Mouse (Mus musculus) CH12.LX (cell line): ENCODE results near the gene Frat2. TPM values are rescaled to one million over a fixed set of nuclear protein-coding genes. Genes with fewer than 3 reads are reported as not detected.

Experiments used
- DNase-seq: peaks from one replicate; pipeline ENCODE4 v3.0.0-alpha.2; 2013; ENCODE audit errors: extremely low read depth
- H3K27ac ChIP-seq: 2 replicates; pipeline ENCODE4 v1.5.1; 2012; ENCODE audit warnings: low read depth, mild to moderate bottlenecking, control low read depth, moderate library complexity; ENCODE audit not compliant: insufficient read depth
- H3K27me3 ChIP-seq: replicated peaks from 2 replicates; pipeline ENCODE3; 2012; ENCODE audit warnings: inconsistent platforms
- H3K36me3 ChIP-seq, 2 experiments: replicated peaks in 1 of 2; 2 replicates each; pipeline versions ENCODE3 to v1.6.1; 2012; ENCODE audit warnings: inconsistent platforms in 1 of 2, low read length in 1 of 2, mild to moderate bottlenecking in 1 of 2, mixed read lengths in 1 of 2, moderate library complexity in 1 of 2; ENCODE audit not compliant: control insufficient read depth in 1 of 2, insufficient read depth in 1 of 2
- H3K4me1 ChIP-seq, 2 experiments: 2 replicates each; pipeline ENCODE4 v1.6.1; 2012; ENCODE audit warnings: inconsistent platforms in 1 of 2, moderate library complexity in 1 of 2; ENCODE audit not compliant: insufficient read depth in 2 of 2, control insufficient read depth in 1 of 2
- H3K4me2 ChIP-seq: 2 replicates; pipeline ENCODE4 v1.6.1; 2012; ENCODE audit warnings: low read depth, mild to moderate bottlenecking, control low read depth; ENCODE audit not compliant: poor library complexity, insufficient read depth, severe bottlenecking
- H3K4me3 ChIP-seq, 3 experiments: fragments of 150-350 bp in 1 of 3; sonication (generic) in 1 of 3; replicated peaks in 1 of 3; 2 replicates each; pipeline versions ENCODE3 to v1.5.1; 2011 to 2012; ENCODE audit warnings: low read depth in 2 of 3, low read length in 2 of 3, mild to moderate bottlenecking in 2 of 3, moderate library complexity in 2 of 3, control low read depth in 1 of 3, improper control_type of control experiment in 1 of 3, inconsistent platforms in 1 of 3, mixed read lengths in 1 of 3; ENCODE audit not compliant: poor library complexity in 1 of 3
- H3K79me2 ChIP-seq: replicated peaks from 2 replicates; pipeline ENCODE4 v1.6.1; 2012; ENCODE audit warnings: mild to moderate bottlenecking, moderate library complexity; ENCODE audit not compliant: control insufficient read depth, poor library complexity, insufficient read depth, severe bottlenecking; ENCODE audit errors: extremely low read depth
- H3K9ac ChIP-seq: 2 replicates; pipeline ENCODE4 v1.6.1; 2012; ENCODE audit warnings: low read depth, mild to moderate bottlenecking, control low read depth, moderate library complexity; ENCODE audit not compliant: insufficient read depth
- H3K9me3 ChIP-seq: replicated peaks from 2 replicates; pipeline ENCODE3; 2012; ENCODE audit warnings: low read length, inconsistent platforms, mixed read lengths
- CHD2 ChIP-seq: IDR thresholded peaks from 2 replicates; pipeline ENCODE4 v1.6.1; 2011; ENCODE audit warnings: low read length, improper control_type of control experiment
- ELF1 ChIP-seq: IDR thresholded peaks from 2 replicates; pipeline ENCODE4 v1.6.1; 2014; ENCODE audit warnings: low read depth, mild to moderate bottlenecking, inconsistent platforms, low read length, improper control_type of control experiment
- ETS1 ChIP-seq: conservative IDR thresholded peaks from 2 replicates; pipeline ENCODE4 v1.6.1; 2012; ENCODE audit warnings: low read depth, mild to moderate bottlenecking, inconsistent platforms, low read length, improper control_type of control experiment, moderate library complexity
- GABPA ChIP-seq: IDR thresholded peaks from 2 replicates; pipeline ENCODE4 v1.6.1; 2012; ENCODE audit warnings: low read depth, low read length, improper control_type of control experiment, inconsistent platforms; ENCODE audit not compliant: insufficient replicate concordance
- IRF4 ChIP-seq: IDR thresholded peaks from 2 replicates; pipeline ENCODE4 v1.6.1; 2014; ENCODE audit warnings: low read depth, mild to moderate bottlenecking, inconsistent platforms, low read length, improper control_type of control experiment
- JUN ChIP-seq: IDR thresholded peaks from 2 replicates; pipeline ENCODE4 v1.6.1; 2011; ENCODE audit warnings: low read depth, mild to moderate bottlenecking, low read length, improper control_type of control experiment, moderate library complexity; ENCODE audit not compliant: insufficient read depth
- KAT2A ChIP-seq: IDR thresholded peaks from 2 replicates; pipeline ENCODE4 v1.6.1; 2012; ENCODE audit warnings: low read length, improper control_type of control experiment, inconsistent platforms; ENCODE audit not compliant: insufficient replicate concordance
- MYC ChIP-seq: IDR thresholded peaks from 2 replicates; pipeline ENCODE4 v1.6.1; 2011; ENCODE audit warnings: low read depth, mild to moderate bottlenecking, improper control_type of control experiment, low read length
- NRF1 ChIP-seq: IDR thresholded peaks from 2 replicates; pipeline ENCODE4 v1.6.1; 2014; ENCODE audit warnings: low read depth, mild to moderate bottlenecking, inconsistent platforms, low read length, improper control_type of control experiment, moderate library complexity
- PAX5 ChIP-seq: IDR thresholded peaks from 2 replicates; pipeline ENCODE4 v1.6.1; 2012; ENCODE audit warnings: low read length, inconsistent platforms, mixed read lengths
- POLR2A ChIP-seq: IDR thresholded peaks from 2 replicates; pipeline ENCODE4 v1.6.1; 2011; ENCODE audit warnings: low read depth, mild to moderate bottlenecking, improper control_type of control experiment, low read length
- POLR2AphosphoS2 ChIP-seq: IDR thresholded peaks from 2 replicates; pipeline ENCODE4 v1.6.1; 2011; ENCODE audit warnings: low read depth, low read length, improper control_type of control experiment
- USF1 ChIP-seq: IDR thresholded peaks from 2 replicates; pipeline ENCODE4 v1.6.1; 2014; ENCODE audit warnings: low read depth, mild to moderate bottlenecking, inconsistent platforms, low read length, improper control_type of control experiment
- USF2 ChIP-seq: conservative IDR thresholded peaks from 2 replicates; pipeline ENCODE4 v1.6.1; 2011; ENCODE audit warnings: low read depth, low read length, improper control_type of control experiment
- ZC3H11A ChIP-seq: IDR thresholded peaks from 2 replicates; pipeline ENCODE4 v1.6.1; 2012; ENCODE audit warnings: low read depth, mild to moderate bottlenecking, inconsistent platforms, low read length, improper control_type of control experiment
- ZMIZ1 ChIP-seq: IDR thresholded peaks from 2 replicates; pipeline ENCODE4 v1.6.1; 2012; ENCODE audit warnings: low read depth, mild to moderate bottlenecking, inconsistent platforms, low read length, improper control_type of control experiment
- dilution Hi-C: fragments of 300-500 bp; cut with MboI; formaldehyde crosslinking; loops from 2 replicates; pipeline ENCODE4 v1.14.3; 2020; ENCODE audit warnings: low sequenced_read_pairs; ENCODE audit not compliant: extremely low pct_unique_long_range_greater_than_20kb, extremely low pct_ligation_motif_present
- in situ Hi-C: fragments of 300-500 bp; cut with MboI; formaldehyde crosslinking; loops from 3 replicates; pipeline ENCODE4 v1.14.3; 2019; ENCODE audit warnings: low sequenced_read_pairs, low pct_ligation_motif_present, low pct_unique_long_range_greater_than_20kb, mixed read lengths
- polyA plus RNA-seq: library from polyadenylated mRNA; unstranded; fragments of >175 nt; gene quantifications from 2 replicates; pipeline ENCODE4 v1.2.1, GENCODE M21; 2012; ENCODE audit warnings: low read depth; ENCODE audit not compliant: insufficient read length
- total RNA-seq, 2 experiments: library from RNA; depleted of rRNA; stranded (reverse); fragments of 300-350 nt in 1 of 2; fragments of >200 nt in 1 of 2; gene quantifications; 2 replicates each; pipeline ENCODE4 v1.2.3; 2012 to 2014

The Frat2 gene
- total and polyA plus RNA-seq, 3 experiments, result 0.55 to 1.3 (median 1.0) TPM

DNA sequence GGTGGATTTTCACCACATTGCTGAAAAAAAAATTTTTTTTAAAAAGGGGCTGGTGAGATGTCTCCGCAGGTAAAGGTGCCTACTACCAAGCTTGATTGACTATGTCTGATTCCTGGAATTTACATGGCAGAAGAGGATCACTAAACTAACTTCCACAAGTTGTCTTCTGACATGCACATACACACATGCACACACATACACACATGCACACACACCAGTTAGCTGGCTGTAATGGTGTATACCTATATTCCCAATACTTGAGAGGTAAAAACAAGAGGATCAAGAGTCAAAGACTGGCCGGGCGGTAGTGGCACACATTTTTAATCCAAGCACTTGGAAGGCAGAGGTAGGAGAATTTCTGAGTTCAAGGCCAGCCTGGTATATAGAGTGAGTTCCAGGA lies 8.2 kb downstream of the Frat2 start:
- H3K9me3 ChIP-seq, result no peaks in the 10 kb centered on the region
- no peak overlapping the region for H3K4me2 ChIP-seq
- no peak overlapping the region for H3K4me3 ChIP-seq
- H3K27ac ChIP-seq, result no peak overlapping the region
- no peak overlapping the region for H3K9ac ChIP-seq
- H3K36me3 ChIP-seq, result no peaks in the 10 kb centered on the region
- dilution Hi-C loops, result no loop called here
- DNase-seq, result no peak
- no peaks in the 10 kb centered on the region for H3K79me2 ChIP-seq
- in situ Hi-C loops, result loop anchor here (10.0 kb wide), 1 partner anchor 55 kb away; the partner anchor contains the start of gene Rrp12
- H3K4me1 ChIP-seq, result peaks cover 2 to 7% of the 10 kb centered on the region in 2 experiments; a peak in 1 of 4 replicates
- TF ChIP-seq USF1, result no peak
- TF ChIP-seq MYC, result no peak
- TF ChIP-seq GABPA, result no peak
- no peak for TF ChIP-seq NRF1
- no peak for TF ChIP-seq POLR2A
- TF ChIP-seq ELF1, result no peak
- TF ChIP-seq USF2, result no peak
- no peak for TF ChIP-seq POLR2AphosphoS2
- no peak for TF ChIP-seq ETS1
- TF ChIP-seq ZC3H11A, result no peak
- no peak for TF ChIP-seq PAX5
- no peak for TF ChIP-seq JUN
- TF ChIP-seq CHD2, result no peak
- TF ChIP-seq KAT2A, result no peak
- no peak for TF ChIP-seq ZMIZ1
- peaks cover 38% of the 10 kb centered on the region for H3K27me3 ChIP-seq

- no peak for DNase-seq
- peaks cover 42% of the 10 kb centered on the region for H3K27me3 ChIP-seq
- no peak overlapping the region for H3K4me2 ChIP-seq
- H3K27ac ChIP-seq, result no peak overlapping the region
- dilution Hi-C loops (no loop called here), in situ Hi-C loops (no loop called here)
- no peak overlapping the region for H3K4me3 ChIP-seq
- no peaks in the 10 kb centered on the region for H3K79me2 ChIP-seq
- TF ChIP-seq IRF4, result no peak
- TF ChIP-seq PAX5, result no peak
- no peak overlapping the region for H3K9ac ChIP-seq
- H3K9me3 ChIP-seq, result no peaks in the 10 kb centered on the region
- H3K4me1 ChIP-seq, result peaks cover 2 to 7% of the 10 kb centered on the region in 2 experiments; a peak in 1 of 4 replicates
- no peaks in the 10 kb centered on the region for H3K36me3 ChIP-seq
These were observed 9.1 kb downstream of the Frat2 start for GRCm38 (mm10) chr19:41838808-41839207.
